Mouse (Mus musculus): ENCODE measurements around the gene Pfn3.

Gene Pfn3

GRCm38 (mm10) chr13:55430566-55430965, 15.5 kb upstream of the Pfn3 start:
- DNase-seq (ENCODE audit: low read depth, low spot score): no peak

GRCm38 (mm10) chr13:55429226-55429888, 14.3 kb upstream of the Pfn3 start:
- DNase-seq (ENCODE audit: low read depth, low spot score): no peak

- DNase-seq (ENCODE audit: low read depth, low spot score): no peak
Measured at GRCm38 (mm10) chr13:55426613-55427012, 11.6 kb upstream of the Pfn3 start, which contains the start of gene F12. Gene F12, minus strand, starts transcription at chr13:55426793.

- peak; percentile 30 for DNase-seq (ENCODE audit: low read depth, low spot score)
Measured at GRCm38 (mm10) chr13:55420933-55421800, 6.1 kb upstream of the Pfn3 start.

DNA sequence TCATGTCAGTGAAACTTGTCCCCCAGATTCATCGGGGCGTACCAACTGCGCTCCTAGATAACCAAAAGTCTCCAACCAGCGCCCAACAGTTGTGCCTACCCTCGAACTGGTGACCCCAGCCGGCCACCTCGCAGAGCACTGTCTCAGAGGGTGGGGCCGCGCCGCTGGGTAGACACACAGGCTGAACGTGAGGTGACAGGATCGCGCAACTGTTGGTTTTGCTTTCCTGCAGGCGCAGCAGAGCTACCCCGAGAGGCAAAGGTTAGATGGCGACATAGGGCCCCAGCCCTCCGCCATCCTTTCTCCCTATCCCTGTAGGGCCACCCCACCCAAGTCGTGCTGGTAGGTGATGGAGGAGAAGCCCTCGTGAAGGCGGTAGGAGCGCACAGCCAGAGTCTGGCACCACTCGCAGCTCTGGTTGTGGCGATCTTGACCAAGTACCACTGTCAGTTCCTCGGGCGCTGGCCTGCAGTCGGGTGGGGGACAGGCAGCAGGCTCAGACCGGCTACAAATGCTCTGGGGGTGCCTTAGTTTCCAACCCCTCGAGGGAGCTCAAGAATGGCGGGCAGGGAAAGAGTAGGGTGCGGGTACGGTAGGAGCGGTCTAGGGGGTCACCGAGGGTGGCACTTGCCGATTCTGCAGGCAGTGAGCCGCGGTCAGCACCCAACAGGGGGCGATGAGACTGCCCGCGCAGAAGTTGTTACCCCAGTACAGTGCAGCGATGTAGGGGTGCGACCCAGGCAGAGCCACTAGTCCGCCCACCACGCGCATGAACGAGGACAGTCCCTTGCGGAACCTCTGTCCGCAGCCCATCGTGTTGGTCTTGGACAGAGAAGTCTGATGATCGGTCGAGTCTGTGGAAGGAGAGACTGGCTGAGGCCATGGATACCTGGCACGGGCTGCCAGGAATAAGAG, 5.2 kb upstream of the Pfn3 start:
- no peak for DNase-seq (ENCODE audit: low read depth, low spot score)

DNA sequence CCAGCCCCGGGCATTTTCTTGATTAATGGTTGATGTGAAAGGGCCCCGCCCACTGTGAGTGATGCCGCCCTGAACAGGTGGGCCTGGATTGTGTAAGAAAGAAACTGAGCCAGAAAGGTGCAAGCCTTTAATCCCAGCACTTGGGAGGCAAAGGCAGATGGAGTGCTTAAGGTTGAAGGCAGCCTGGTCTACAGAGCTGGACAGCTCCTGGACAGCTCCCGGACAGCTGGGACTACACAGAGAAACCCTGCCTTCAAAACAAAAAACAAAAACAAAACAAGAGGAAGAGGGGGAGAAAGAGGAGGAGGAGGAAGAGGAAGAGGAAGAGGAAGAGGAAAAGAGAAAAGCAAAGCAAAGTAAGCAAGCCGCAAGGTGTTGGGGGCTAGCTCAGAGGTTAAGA, 4.1 kb upstream of the Pfn3 start:
- no peak for DNase-seq (ENCODE audit: low read depth, low spot score)

GRCm38 (mm10) chr13:55418004-55418403, 3.0 kb upstream of the Pfn3 start:
- peak; percentile 81 for DNase-seq (ENCODE audit: low read depth, low spot score)

- no peak for DNase-seq (ENCODE audit: low read depth, low spot score)
Measured at GRCm38 (mm10) chr13:55413333-55413732, 1.7 kb downstream of the Pfn3 start.

- no peak for DNase-seq (ENCODE audit: low read depth, low spot score)
Measured at GRCm38 (mm10) chr13:55412643-55413307, 2.3 kb downstream of the Pfn3 start.

DNA sequence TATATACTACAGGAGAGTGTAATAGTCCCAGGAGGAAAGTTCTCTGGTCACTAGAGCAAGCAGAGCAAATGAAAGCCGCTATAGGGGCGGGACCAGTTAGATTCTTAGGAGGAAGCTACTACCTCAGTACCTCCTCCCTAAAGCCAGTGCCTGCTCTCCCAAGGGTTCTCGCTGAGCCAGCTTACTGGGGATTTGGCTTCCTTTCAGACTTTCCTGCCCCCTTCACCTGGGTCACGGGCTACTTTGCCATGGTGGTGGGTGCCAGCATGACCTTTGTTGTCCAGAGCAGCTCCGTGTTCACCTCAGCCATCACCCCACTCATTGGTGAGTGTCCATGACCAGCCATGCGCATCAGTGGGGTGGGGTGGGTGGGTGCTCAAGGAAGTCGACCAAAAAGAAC, 3.2 kb downstream of the Pfn3 start:
- no peak for DNase-seq (ENCODE audit: low read depth, low spot score)

GRCm38 (mm10) chr13:55408546-55409120, 6.4 kb downstream of the Pfn3 start:
- no peak for DNase-seq (ENCODE audit: low read depth, low spot score)

DNA sequence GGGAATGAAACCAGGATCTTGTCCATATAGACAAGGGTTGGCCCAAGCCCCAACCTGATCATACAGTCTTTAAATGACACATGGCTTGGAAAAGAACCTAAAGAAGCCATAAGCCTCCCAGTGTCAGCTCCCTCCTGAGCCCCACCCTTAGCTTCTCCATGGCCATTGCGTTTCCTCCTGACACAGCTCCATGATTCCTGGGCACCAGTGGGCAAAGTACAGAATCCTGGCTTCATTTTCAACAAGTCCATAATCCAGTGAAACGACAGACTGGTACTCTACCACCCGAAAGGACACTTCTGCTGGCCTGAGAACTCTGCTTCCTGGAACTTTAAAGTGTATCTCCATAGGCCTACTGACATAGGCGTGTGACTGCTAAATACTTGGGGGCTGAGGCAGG, 7.7 kb downstream of the Pfn3 start:
- DNase-seq (ENCODE audit: low read depth, low spot score): no peak

DNA sequence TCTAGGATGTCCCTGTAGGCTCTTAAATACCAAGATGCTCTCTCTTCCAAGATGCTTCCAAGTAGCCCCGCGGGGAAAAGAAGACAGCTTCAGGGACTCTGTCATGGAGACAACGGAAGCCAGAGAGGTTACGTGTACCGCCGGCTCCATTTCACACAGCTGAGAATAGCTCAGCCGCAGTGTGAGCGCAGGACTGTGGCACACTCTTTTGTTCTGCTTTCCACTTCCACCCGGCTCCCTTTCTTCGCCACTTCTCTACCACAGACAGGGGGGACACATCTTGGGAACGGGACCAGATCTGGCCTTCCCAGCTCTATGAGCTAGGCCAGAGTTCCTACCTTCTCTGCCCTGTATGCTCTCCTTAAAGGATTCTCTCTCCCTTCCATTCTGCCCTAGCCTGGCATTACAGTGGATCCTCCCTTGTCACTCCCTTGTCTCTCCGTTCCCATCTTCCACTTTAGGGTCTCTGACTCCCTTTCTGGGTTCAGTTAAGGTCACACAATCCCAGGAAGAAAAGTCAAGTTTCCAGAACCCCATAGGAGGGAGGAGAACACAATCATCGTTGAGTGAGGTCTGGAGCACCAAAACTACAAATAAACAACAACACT, 9.1 kb downstream of the Pfn3 start:
- DNase-seq (ENCODE audit: low read depth, low spot score): no peak

GRCm38 (mm10) chr13:55404853-55405782, 9.9 kb downstream of the Pfn3 start:
- DNase-seq (ENCODE audit: low read depth, low spot score): peak; percentile 78

- DNase-seq (ENCODE audit: low read depth, low spot score): no peak
Measured at GRCm38 (mm10) chr13:55403935-55404852, 10.8 kb downstream of the Pfn3 start.

DNA sequence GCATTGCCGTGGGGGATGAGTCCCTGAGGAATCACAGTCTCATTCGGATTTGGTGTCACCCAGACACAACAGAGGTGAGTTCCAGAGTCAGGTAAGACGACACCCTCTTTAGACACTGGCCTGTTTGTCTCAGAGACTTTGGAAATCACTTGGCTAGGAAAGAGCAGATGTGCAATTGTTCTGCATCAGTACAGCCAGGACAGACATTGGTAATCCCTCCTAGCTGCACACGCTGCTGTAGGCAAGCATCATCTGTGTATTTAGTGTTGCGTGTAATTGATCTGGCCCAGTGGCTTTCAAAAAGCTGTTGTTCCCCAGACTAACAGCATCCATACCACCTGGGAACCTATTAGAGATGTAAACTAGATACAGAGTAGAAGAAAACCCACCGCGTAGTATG, 11.8 kb downstream of the Pfn3 start:
- no peak for DNase-seq (ENCODE audit: low read depth, low spot score)

- DNase-seq (ENCODE audit: low read depth, low spot score): no peak
Measured at GRCm38 (mm10) chr13:55400039-55400346, 15.0 kb downstream of the Pfn3 start.

DNA sequence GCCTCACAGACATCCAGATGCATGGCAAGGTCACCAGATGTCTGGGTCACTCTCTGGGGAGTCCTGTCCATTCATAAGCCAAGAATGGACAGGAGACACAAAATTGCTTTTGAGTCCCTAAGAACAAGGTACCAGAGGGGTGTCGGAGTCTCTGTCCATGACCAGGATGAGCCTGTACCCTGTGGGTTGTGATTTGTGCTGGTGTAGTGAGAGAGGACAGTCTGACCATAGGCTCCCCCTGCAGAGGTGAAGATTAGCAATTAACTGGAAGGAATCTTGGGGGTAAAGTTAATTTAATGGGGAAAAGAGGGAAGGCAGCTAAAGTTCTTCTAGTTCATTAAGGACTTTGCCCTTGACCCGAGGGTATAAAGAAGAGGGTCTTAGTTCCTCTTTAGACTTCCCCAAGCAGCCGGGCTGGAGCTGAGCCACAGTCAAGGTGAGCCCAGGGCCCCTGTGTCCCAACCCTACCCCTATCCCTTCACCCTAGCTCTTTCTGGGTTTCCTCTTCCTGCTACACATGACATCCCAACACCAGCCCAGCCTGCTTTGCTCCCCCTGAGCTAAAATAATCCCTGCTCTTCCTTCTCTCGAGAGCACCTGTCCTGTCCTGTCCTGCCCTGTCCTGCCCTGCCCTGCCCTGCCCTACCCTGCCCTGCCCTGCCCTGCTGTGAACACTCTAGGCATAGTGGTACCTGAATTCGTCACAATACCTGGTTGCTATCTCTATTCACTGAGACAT, 15.6 kb downstream of the Pfn3 start:
- no peak for DNase-seq (ENCODE audit: low read depth, low spot score)

Data from ES-CJ7 (cell line).